Mouse (Mus musculus) erythroblast, embryonic 14.5 days (primary cell): ENCODE measurements around the gene Tasp1. TPM values are rescaled to one million over a fixed set of nuclear protein-coding genes. Genes with fewer than 3 reads are reported as not detected.

Source experiments
- H3K27me3 ChIP-seq: 2 replicates; pipeline ENCODE4 v1.6.1; 2012; ENCODE audit warnings: inconsistent platforms; ENCODE audit not compliant: control insufficient read depth
- H3K36me3 ChIP-seq: 2 replicates; pipeline ENCODE4 v1.6.1; 2012; ENCODE audit warnings: mild to moderate bottlenecking, inconsistent platforms; ENCODE audit not compliant: control insufficient read depth
- H3K4me1 ChIP-seq: 2 replicates; pipeline ENCODE4 v1.6.1; 2012; ENCODE audit warnings: inconsistent platforms; ENCODE audit not compliant: control insufficient read depth
- H3K4me3 ChIP-seq: replicated peaks from 2 replicates; pipeline ENCODE3; 2012; ENCODE audit warnings: moderate library complexity, mild to moderate bottlenecking, inconsistent platforms
- H3K9me3 ChIP-seq: 2 replicates; pipeline ENCODE4 v1.6.1; 2012; ENCODE audit warnings: low read length, inconsistent platforms, mixed read lengths; ENCODE audit not compliant: control insufficient read depth
- GATA1 ChIP-seq: IDR thresholded peaks from 2 replicates; pipeline ENCODE4 v1.6.1; 2012; ENCODE audit warnings: low read length, inconsistent platforms, mixed read lengths
- TAL1 ChIP-seq: IDR thresholded peaks from 3 replicates; pipeline ENCODE4 v1.6.1; 2012; ENCODE audit warnings: low read length, inconsistent platforms, mixed read lengths
- polyA plus RNA-seq: library from polyadenylated mRNA; stranded (reverse); fragments of >175 nt; gene quantifications from 2 replicates; pipeline ENCODE4 v1.2.3, GENCODE M21; 2012

The Tasp1 gene
- polyA plus RNA-seq, 1 experiment = 0.10 TPM

DNA sequence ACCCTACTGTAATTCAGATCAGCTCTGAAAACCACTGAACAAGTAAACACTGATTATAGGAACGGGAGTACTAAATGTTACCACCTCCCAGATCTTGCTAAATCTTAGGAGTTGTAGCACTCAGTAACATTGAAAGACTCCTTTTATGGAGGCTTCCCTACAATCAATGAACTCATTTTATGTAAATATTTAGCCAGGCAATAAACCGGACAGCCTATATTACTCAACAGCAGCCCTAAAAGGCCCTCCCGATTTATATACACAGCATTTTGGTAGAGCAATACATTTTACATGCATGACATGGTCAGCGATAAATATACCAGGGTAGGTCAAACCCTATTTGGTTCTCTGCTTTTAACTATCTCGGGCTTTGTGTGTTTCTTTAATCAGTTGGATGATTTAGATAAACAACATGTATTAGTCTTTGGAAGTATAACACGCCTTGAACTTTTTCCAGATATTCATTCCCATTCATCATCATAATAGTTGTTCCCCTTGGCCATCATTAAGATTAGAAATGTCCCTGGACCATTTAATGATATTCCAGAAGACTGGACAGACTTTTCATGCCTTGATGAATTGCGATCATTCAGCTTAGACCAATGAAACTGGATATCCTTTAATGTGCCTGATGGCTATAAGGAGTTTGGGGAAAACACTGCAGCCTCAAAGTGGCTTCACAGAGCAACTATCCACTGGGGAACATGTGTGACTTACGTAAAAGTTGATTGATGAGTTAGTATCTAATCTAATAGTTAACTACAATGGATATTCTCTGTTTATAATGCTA lies 244.8 kb downstream of the Tasp1 start:
- no peaks in the 10 kb centered on the region for H3K9me3 ChIP-seq
- TF ChIP-seq GATA1 (no peak), TAL1 (no peak)
- no peak overlapping the region for H3K4me3 ChIP-seq
- no peaks in the 10 kb centered on the region for H3K27me3 ChIP-seq
- H3K4me1 ChIP-seq = no peaks in the 10 kb centered on the region
- no peaks in the 10 kb centered on the region for H3K36me3 ChIP-seq

DNA sequence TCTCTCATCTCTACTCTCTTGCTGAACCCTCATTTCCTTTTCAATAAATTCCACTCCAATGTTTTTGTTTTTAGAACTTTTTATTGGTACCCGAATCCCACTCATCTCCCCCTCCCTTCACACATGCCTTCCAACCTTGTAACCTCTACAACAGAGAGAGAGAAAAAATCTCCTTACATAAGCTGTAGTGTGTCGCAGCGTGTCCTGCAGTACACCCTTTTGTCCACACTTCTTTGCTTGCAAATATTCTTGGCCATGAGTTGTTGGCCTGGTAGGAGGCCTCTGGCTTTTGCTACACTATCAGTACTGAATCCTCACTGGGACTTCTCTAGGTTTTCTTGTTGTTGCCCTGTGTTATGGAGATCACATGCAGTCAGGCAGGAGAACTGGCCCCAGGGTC lies 249.3 kb downstream of the Tasp1 start:
- Histone ChIP-seq H3K4me1 (no peaks in the 10 kb centered on the region), H3K36me3 (no peaks in the 10 kb centered on the region), H3K27me3 (no peaks in the 10 kb centered on the region), H3K9me3 (no peaks in the 10 kb centered on the region), H3K4me3 (no peak overlapping the region)
- TF ChIP-seq GATA1 (no peak), TAL1 (no peak)

GRCm38 (mm10) chr2:139807887-139808286 lies 258.7 kb downstream of the Tasp1 start:
- H3K4me1 ChIP-seq = no peaks in the 10 kb centered on the region
- no peaks in the 10 kb centered on the region for H3K27me3 ChIP-seq
- no peaks in the 10 kb centered on the region for H3K9me3 ChIP-seq
- H3K4me3 ChIP-seq = no peak overlapping the region
- TF ChIP-seq GATA1 = no peak
- no peak for TF ChIP-seq TAL1
- no peaks in the 10 kb centered on the region for H3K36me3 ChIP-seq

DNA sequence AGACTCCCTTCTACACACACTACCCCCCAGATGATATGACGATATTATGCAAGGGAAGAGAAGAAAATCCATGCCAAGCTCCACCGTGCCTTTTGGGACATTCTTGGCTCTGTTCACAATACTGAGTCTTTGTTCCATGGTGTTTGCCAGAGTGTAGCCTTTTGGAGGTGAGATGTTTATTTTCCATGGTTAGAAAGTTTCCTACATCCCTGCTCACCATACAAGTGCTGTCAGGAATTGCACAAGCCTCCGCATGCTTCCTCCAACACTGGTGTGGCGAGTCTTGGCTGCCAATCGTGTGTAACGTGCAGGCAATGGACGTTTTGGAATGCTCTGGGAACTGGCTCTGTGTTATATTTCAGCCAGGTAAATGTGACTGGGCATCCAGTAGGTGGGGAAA lies 262.6 kb downstream of the Tasp1 start:
- Histone ChIP-seq H3K4me3 (no peak overlapping the region), H3K27me3 (no peaks in the 10 kb centered on the region)
- no peak for TF ChIP-seq TAL1
- TF ChIP-seq GATA1 = no peak

GRCm38 (mm10) chr2:139792345-139793120 lies 274.1 kb downstream of the Tasp1 start:
- H3K9me3 ChIP-seq = no peaks in the 10 kb centered on the region
- no peaks in the 10 kb centered on the region for H3K36me3 ChIP-seq
- H3K4me3 ChIP-seq = no peak overlapping the region
- H3K27me3 ChIP-seq = no peaks in the 10 kb centered on the region
- TF ChIP-seq TAL1 (no peak), GATA1 (no peak)
- H3K4me1 ChIP-seq = no peaks in the 10 kb centered on the region

More for the DNA sequence above, 262.6 kb downstream of the Tasp1 start:
- H3K36me3 ChIP-seq = no peaks in the 10 kb centered on the region
- H3K9me3 ChIP-seq = no peaks in the 10 kb centered on the region
- no peaks in the 10 kb centered on the region for H3K4me1 ChIP-seq

GRCm38 (mm10) chr2:139788658-139789057 lies 277.9 kb downstream of the Tasp1 start:
- TF ChIP-seq TAL1 (no peak), GATA1 (no peak)
- Histone ChIP-seq H3K4me3 (no peak overlapping the region), H3K4me1 (no peaks in the 10 kb centered on the region), H3K9me3 (no peaks in the 10 kb centered on the region), H3K36me3 (no peaks in the 10 kb centered on the region), H3K27me3 (no peaks in the 10 kb centered on the region)

DNA sequence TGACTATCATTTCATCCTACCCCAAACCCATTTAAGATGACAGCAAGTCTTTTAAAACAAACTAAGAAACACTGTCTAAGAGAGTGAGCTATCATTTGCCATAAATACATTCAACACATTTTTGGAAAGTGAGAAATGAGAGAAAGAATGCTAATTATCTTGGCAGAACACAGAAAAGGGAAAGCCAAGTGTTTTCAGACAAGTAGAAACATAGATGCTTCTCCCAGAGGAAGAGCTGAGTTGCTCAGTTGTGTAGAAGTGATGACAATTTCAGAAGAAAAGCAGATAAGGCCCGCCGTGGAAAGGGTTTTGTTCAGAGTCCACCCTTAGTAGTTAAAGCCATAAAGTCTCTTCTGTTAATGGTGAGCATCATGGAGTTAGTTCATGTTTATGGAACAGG lies 281.7 kb downstream of the Tasp1 start:
- H3K27me3 ChIP-seq = no peaks in the 10 kb centered on the region

GRCm38 (mm10) chr2:139784465-139784864 lies 282.1 kb downstream of the Tasp1 start:
- TF ChIP-seq TAL1 (no peak), GATA1 (no peak)
- H3K4me1 ChIP-seq = no peaks in the 10 kb centered on the region
- H3K36me3 ChIP-seq = no peaks in the 10 kb centered on the region
- no peaks in the 10 kb centered on the region for H3K9me3 ChIP-seq
- H3K4me3 ChIP-seq = no peak overlapping the region
- H3K27me3 ChIP-seq = no peaks in the 10 kb centered on the region

More for the DNA sequence above, 281.7 kb downstream of the Tasp1 start:
- H3K36me3 ChIP-seq = no peaks in the 10 kb centered on the region
- no peaks in the 10 kb centered on the region for H3K4me1 ChIP-seq
- no peak overlapping the region for H3K4me3 ChIP-seq
- TF ChIP-seq TAL1 = no peak
- no peak for TF ChIP-seq GATA1
- H3K9me3 ChIP-seq = no peaks in the 10 kb centered on the region

Other genes starting within 250 kb of the Tasp1 start
- gene Gm17374, start 85.2 kb upstream of the Tasp1 start, polyA plus RNA-seq = not detected in 2 replicates
- 0.23 and 0.25 TPM in 2 replicates for gene Esf1, start 103.8 kb upstream of the Tasp1 start, polyA plus RNA-seq
- gene Ndufaf5, start 103.8 kb upstream of the Tasp1 start, polyA plus RNA-seq = 1.1 TPM in 2 replicates